Mouse (Mus musculus) neural tube, embryonic 11.5 days (tissue): ENCODE results near the gene Gtf2h3. TPM values are rescaled to one million over a fixed set of nuclear protein-coding genes. Genes with fewer than 3 reads are reported as not detected.
A peak's percentile ranks its signal among the peaks of the same experiment; 100 is the strongest.

Source experiments
- ATAC-seq: fragments of 200-750 bp; cut with Nextera tagmentation; 2 replicates; pipeline ENCODE4 v1.8.0; 2017; ENCODE audit warnings: moderate number of reproducible peaks, mild to moderate bottlenecking, moderate TSS enrichment, moderate library complexity; ENCODE audit not compliant: insufficient read depth, low FRiP score, low TSS enrichment
- DNase-seq: peaks from one replicate; pipeline ENCODE4 v3.0.0-alpha.2; 2015; ENCODE audit warnings: low spot score
- H3K27ac ChIP-seq: fragments of 300-500 bp; sonication (generic); 2 replicates; pipeline ENCODE4 v1.5.1; 2014; ENCODE audit warnings: low read depth, mild to moderate bottlenecking, low read length
- H3K27me3 ChIP-seq: fragments of 300-500 bp; sonication (generic); 2 replicates; pipeline ENCODE4 v1.6.1; 2014; ENCODE audit warnings: mild to moderate bottlenecking, low read length, mixed read lengths; ENCODE audit not compliant: control insufficient read depth, insufficient read depth
- H3K36me3 ChIP-seq: fragments of 300-500 bp; sonication (generic); 2 replicates; pipeline ENCODE4 v1.6.1; 2014; ENCODE audit warnings: mild to moderate bottlenecking, low read length, moderate library complexity, mixed read lengths; ENCODE audit not compliant: control insufficient read depth, insufficient read depth
- H3K4me1 ChIP-seq: fragments of 300-500 bp; sonication (generic); 2 replicates; pipeline ENCODE4 v1.6.1; 2014; ENCODE audit warnings: low read length, mixed read lengths; ENCODE audit not compliant: control insufficient read depth, insufficient read depth
- H3K4me2 ChIP-seq: fragments of 300-500 bp; sonication (generic); 2 replicates; pipeline ENCODE4 v1.6.1; 2014; ENCODE audit warnings: low read depth, mild to moderate bottlenecking, moderate library complexity
- H3K4me3 ChIP-seq: fragments of 300-500 bp; sonication (generic); 2 replicates; pipeline ENCODE4 v1.5.1; 2014; ENCODE audit warnings: low read depth, low read length
- H3K9ac ChIP-seq: fragments of 300-500 bp; sonication (generic); 2 replicates; pipeline ENCODE4 v1.6.1; 2014; ENCODE audit warnings: mild to moderate bottlenecking, low read length
- H3K9me3 ChIP-seq: fragments of 300-500 bp; sonication (generic); 2 replicates; pipeline ENCODE4 v1.6.1; 2016; ENCODE audit warnings: low read length; ENCODE audit not compliant: control insufficient read depth
- WGBS: fragments of 180-500 bp; shearing (Covaris S2); extraction: QIAGEN DNeasy Blood & Tissue Kit; methylation state at CpG from one replicate; pipeline ENCODE4 v1.1.7; 2014; 5-methylcytosine and 5-hydroxymethylcytosine counted together
- polyA plus RNA-seq: library from polyadenylated mRNA; unstranded; fragments of >200 nt; fragmentation: Nextera tagmentation; extraction: Ambion mirVana; gene quantifications from 2 replicates; pipeline ENCODE4 v1.2.1, GENCODE M21; 2014

Gene Gtf2h3
- 73.3 and 83.0 TPM in 2 replicates for polyA plus RNA-seq

DNA sequence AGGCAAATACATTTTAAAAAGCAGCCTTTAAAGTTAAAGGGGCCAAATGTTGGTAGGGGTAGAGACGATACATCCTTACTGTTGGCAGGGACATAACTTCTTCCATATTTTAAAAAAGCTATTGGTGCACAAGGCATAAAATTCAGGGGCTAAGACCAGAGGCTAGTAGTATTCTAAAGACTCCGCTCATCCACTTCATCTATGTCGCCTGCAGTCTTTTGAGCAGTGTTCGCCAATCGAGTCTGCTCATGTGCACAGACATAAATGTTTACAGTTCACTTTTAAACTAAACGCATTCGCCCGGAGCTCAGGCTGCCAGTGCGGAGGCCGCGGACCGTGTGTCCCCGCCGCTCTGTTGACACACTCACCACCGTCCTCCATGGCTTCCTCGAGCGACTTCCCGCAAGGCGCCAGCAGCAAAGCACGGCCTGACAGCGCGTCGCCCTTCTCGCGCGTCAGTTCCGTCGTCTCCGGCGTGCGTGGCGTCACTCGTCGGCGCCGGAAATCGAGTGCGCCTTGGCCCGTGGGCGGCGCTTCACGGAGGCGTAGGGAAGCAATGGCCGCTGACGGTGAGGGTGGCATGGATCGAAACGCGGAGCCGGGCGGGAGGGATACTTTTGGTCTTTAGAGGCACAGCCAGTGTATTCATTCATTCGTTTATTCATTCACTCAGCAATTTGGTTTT is at the start of gene Gtf2h3, which contains the start of gene Eif2b1:
Gtf2h3 (plus strand) TSS at position 508 of the 685 bp plus-strand sequence.
Eif2b1 (minus strand) TSS at position 499 of the 685 bp plus-strand sequence.
- 1% methylated on average over 51 of the region's 51 CpGs for WGBS
- H3K9me3 ChIP-seq, result no peaks in the 10 kb centered on the region
- H3K27me3 ChIP-seq, result no peaks in the 10 kb centered on the region
- peak within 1 kb of the TSS; percentile 79 for H3K4me2 ChIP-seq
- H3K9ac ChIP-seq, result peak within 1 kb of the TSS; percentile 81
- no peak within 1 kb of the TSS for H3K27ac ChIP-seq
- peak within 1 kb of the TSS; percentile 70 for H3K4me3 ChIP-seq
- ATAC-seq, result peak; percentile 82
- DNase-seq, result peak; percentile 97
- peaks cover 3% of the 10 kb centered on the region for H3K36me3 ChIP-seq
- H3K4me1 ChIP-seq, result peaks cover 14% of the 10 kb centered on the region

DNA sequence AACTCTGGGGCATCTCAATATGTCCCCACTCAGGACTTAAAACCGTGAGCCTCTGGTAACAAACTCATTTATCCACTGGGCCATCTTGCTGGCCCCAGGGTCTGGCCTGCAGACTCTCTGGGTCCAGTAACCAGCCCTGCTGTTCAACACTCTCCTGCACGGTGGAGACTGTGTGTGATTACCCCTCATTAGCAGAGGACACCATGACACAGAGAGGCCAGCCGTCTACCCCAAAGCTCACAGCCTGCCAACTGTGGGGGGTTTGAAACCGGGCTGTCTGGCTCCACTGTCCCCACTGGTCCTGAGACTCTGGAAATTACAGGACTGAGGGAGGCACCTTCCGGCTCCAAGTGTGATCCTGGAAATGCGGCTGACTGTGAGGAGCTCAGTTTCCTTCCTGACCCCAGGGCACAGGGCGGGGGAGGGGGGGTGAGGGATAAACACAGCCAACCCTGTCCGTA is 49.7 kb upstream of the Gtf2h3 start:
- WGBS, result 31% methylated on average over 8 of the region's 8 CpGs
- Histone ChIP-seq H3K4me3 (peak overlapping the region; percentile 77), H3K27me3 (no peaks in the 10 kb centered on the region), H3K36me3 (no peaks in the 10 kb centered on the region), H3K4me2 (peak overlapping the region; percentile 66), H3K4me1 (peaks cover 25% of the 10 kb centered on the region), H3K9ac (peak overlapping the region; percentile 40; the same call in 1 of the 2 replicates), H3K27ac (0 out of 2 replicates have a peak overlapping the region, but pooled peaks have one; percentile 4), H3K9me3 (no peaks in the 10 kb centered on the region)
- DNase-seq, result peak; percentile 12
- no peak for ATAC-seq

DNA sequence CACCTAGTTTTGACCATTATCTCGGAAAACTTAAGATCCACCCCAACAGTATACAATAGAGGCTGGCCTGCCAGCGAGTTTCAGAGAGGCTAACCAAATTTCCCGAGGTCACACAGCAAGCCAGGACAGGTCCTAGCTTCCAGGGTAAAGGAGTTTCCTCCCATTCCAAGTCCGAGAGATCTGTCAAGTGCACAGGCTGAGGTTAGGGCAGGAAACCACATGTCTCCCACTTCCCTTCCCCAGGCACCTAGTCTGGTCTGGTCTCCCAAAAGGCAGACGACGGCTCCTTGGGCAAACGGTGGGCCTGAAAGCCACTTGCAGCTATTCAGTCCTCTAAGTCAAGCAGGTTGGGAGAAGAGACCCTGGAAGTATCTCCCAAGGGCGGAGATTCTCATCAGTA is 49.2 kb upstream of the Gtf2h3 start:
- H3K4me2 ChIP-seq, result peak overlapping the region; percentile 66
- H3K4me3 ChIP-seq, result peak overlapping the region; percentile 77
- WGBS, result 56% methylated on average over 8 of the region's 8 CpGs
- ATAC-seq (no peak), DNase-seq (peak; percentile 6)
- H3K4me1 ChIP-seq, result peaks cover 25% of the 10 kb centered on the region
- peak overlapping the region; percentile 40; the same call in 1 of the 2 replicates for H3K9ac ChIP-seq
- no peaks in the 10 kb centered on the region for H3K36me3 ChIP-seq
- no peaks in the 10 kb centered on the region for H3K27me3 ChIP-seq
- H3K9me3 ChIP-seq, result no peaks in the 10 kb centered on the region
- no peak overlapping the region for H3K27ac ChIP-seq

- ATAC-seq (peak; percentile 93), DNase-seq (peak; percentile 93)
- peak within 1 kb of the TSS; percentile 66 for H3K4me2 ChIP-seq
- H3K27ac ChIP-seq, result peak within 1 kb of the TSS; percentile 62
- no peaks in the 10 kb centered on the region for H3K27me3 ChIP-seq
- under 1% methylated on average over 77 of the region's 96 CpGs for WGBS
- no peaks in the 10 kb centered on the region for H3K9me3 ChIP-seq
- peaks cover 25% of the 10 kb centered on the region for H3K4me1 ChIP-seq
- peak within 1 kb of the TSS; percentile 77 for H3K4me3 ChIP-seq
- H3K36me3 ChIP-seq, result no peaks in the 10 kb centered on the region
- H3K9ac ChIP-seq, result peak within 1 kb of the TSS; percentile 72
Observed at GRCm38 (mm10) chr5:124530655-124531582, 48.0 kb upstream of the Gtf2h3 start, which contains the start of gene Rilpl1. Gene Rilpl1, minus strand, starts transcription at chr5:124531391.

DNA sequence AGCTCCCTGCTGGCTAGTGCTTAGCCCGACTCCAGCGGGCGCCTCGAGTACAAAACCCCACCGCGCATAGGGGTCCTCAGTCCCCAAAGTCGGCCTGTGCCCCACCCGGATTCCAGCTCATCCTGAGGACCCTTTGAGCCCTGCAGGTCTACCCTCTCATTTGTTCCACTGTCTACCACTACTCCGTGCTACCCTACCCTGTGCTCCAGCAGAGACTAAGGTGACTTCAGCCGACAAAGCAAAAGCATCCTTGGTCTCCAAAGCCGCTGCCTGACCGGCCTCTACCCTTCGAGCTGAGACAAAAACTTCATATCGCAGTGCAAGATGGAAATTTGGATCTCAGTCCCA is 47.4 kb upstream of the Gtf2h3 start:
- H3K9me3 ChIP-seq, result no peaks in the 10 kb centered on the region
- H3K36me3 ChIP-seq, result no peaks in the 10 kb centered on the region
- peak overlapping the region; percentile 66 for H3K4me2 ChIP-seq
- H3K27me3 ChIP-seq, result no peaks in the 10 kb centered on the region
- peak overlapping the region; percentile 77 for H3K4me3 ChIP-seq
- H3K27ac ChIP-seq, result peak overlapping the region; percentile 62; the same call in 1 of the 2 replicates
- WGBS, result 14% methylated on average over 14 of the region's 14 CpGs
- H3K9ac ChIP-seq, result peak overlapping the region; percentile 72
- DNase-seq (no peak), ATAC-seq (peak; percentile 59)
- H3K4me1 ChIP-seq, result peaks cover 25% of the 10 kb centered on the region

GRCm38 (mm10) chr5:124532451-124532850 is 46.5 kb upstream of the Gtf2h3 start:
- H3K4me2 ChIP-seq, result no peak overlapping the region

DNA sequence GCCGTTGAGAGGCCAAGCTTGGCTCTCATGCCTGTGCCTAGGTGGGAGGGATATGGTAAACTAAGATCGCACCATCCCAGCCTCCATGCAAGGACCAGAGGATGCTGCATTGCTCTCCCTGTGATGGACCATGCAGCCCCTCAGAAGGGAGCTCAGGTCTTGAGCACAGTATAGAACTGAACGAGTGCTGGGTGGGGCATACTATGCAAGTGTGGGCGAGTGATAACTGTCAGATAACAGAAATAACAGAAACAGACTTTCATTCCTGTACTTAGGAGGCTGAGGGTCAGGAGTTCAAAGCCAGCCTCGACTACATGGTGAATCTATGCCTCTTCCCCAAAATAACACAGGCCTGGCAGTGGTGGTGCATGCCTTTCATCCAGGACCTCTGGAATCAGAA is 43.9 kb upstream of the Gtf2h3 start:
- 75% methylated on average over 5 of the region's 5 CpGs for WGBS
- H3K27me3 ChIP-seq, result no peaks in the 10 kb centered on the region
- no peak overlapping the region for H3K4me3 ChIP-seq
- no peak for DNase-seq
- no peaks in the 10 kb centered on the region for H3K36me3 ChIP-seq
- no peaks in the 10 kb centered on the region for H3K9me3 ChIP-seq
- H3K9ac ChIP-seq, result no peak overlapping the region
- no peak for ATAC-seq
- H3K4me2 ChIP-seq, result no peak overlapping the region
- H3K27ac ChIP-seq, result no peak overlapping the region
- peaks cover 7% of the 10 kb centered on the region for H3K4me1 ChIP-seq

More at GRCm38 (mm10) chr5:124532451-124532850, 46.5 kb upstream of the Gtf2h3 start:
- 48% methylated on average over 7 of the region's 7 CpGs for WGBS
- no peak overlapping the region for H3K9ac ChIP-seq
- no peak overlapping the region for H3K27ac ChIP-seq
- H3K36me3 ChIP-seq, result no peaks in the 10 kb centered on the region
- no peak for ATAC-seq
- H3K4me3 ChIP-seq, result no peak overlapping the region
- H3K27me3 ChIP-seq, result no peaks in the 10 kb centered on the region
- H3K9me3 ChIP-seq, result no peaks in the 10 kb centered on the region
- H3K4me1 ChIP-seq, result peaks cover 25% of the 10 kb centered on the region
- peak; percentile 12 for DNase-seq

- ATAC-seq (no peak), DNase-seq (peak; percentile 35)
- H3K9me3 ChIP-seq, result no peaks in the 10 kb centered on the region
- WGBS, result 4% methylated on average over 17 of the region's 17 CpGs
- no peaks in the 10 kb centered on the region for H3K36me3 ChIP-seq
- peak overlapping the region; percentile 22; the same call in 1 of the 2 replicates for H3K9ac ChIP-seq
- no peak overlapping the region for H3K27ac ChIP-seq
- H3K4me3 ChIP-seq, result peak overlapping the region; percentile 6; the same call in 1 of the 2 replicates
- H3K4me2 ChIP-seq, result peak overlapping the region; percentile 31
- H3K4me1 ChIP-seq, result peaks cover 4% of the 10 kb centered on the region; the same call in 1 of the 2 replicates
- no peaks in the 10 kb centered on the region for H3K27me3 ChIP-seq
Observed at GRCm38 (mm10) chr5:124536776-124537175, 42.2 kb upstream of the Gtf2h3 start.
